Mouse (Mus musculus): ENCODE results near the gene Olfr730. TPM values are rescaled to one million over a fixed set of nuclear protein-coding genes. Genes with fewer than 3 reads are reported as not detected.

Gene Olfr730
- not detected in 2 replicates for polyA plus RNA-seq (2015; fragmentation: Nextera tagmentation; extraction: Ambion mirVana)

GRCm38 (mm10) chr14:50188098-50188497 lies at the start of gene Olfr730:
Olfr730 (minus strand) TSS chr14:50188198.
- H3K9me3 ChIP-seq (replicated peaks), result no peaks in the 10 kb centered on the region
- no peak for ATAC-seq
- no peak within 1 kb of the TSS for H3K27ac ChIP-seq
- no peak within 1 kb of the TSS for H3K9ac ChIP-seq
- WGBS, result 40% methylated on average over 1 of the region's 1 CpGs
- no peaks in the 10 kb centered on the region for H3K27me3 ChIP-seq
- no peaks in the 10 kb centered on the region for H3K36me3 ChIP-seq (ENCODE audit: poor library complexity, severe bottlenecking)
- no peak within 1 kb of the TSS for H3K4me3 ChIP-seq
- no peaks in the 10 kb centered on the region for H3K4me1 ChIP-seq
- H3K4me2 ChIP-seq, result no peak within 1 kb of the TSS

- Histone ChIP-seq H3K4me2 (no peak within 1 kb of the TSS), H3K9me3 (replicated peaks) (no peaks in the 10 kb centered on the region), H3K27ac (no peak within 1 kb of the TSS), H3K4me3 (no peak within 1 kb of the TSS), H3K9ac (no peak within 1 kb of the TSS), H3K36me3 (ENCODE audit: poor library complexity, severe bottlenecking) (no peaks in the 10 kb centered on the region), H3K27me3 (no peaks in the 10 kb centered on the region), H3K4me1 (no peaks in the 10 kb centered on the region)
- ATAC-seq, result no peak
Measured at GRCm38 (mm10) chr14:50152810-50153209, 35.2 kb downstream of the Olfr730 start, which contains the start of gene Olfr729. Olfr729 (minus strand) TSS chr14:50152910.

DNA sequence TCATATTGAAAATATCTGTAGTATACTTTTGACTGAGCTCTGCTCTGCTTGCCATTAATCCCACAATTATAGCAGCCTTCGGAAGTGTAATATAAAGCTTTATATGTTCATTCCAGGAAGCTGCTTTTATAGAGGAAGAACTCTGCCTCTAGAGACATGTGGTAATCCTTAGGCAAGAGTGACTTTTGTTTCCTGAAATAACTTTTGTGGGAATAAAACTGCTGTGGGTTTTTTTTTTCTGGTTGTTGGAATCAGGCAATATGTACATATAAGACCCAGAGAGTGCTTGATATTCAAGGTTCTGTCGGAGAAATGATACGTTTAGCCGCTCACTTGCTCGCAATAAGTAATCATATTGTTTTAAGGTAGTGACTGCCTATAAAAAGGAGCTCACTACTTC lies 45.4 kb downstream of the Olfr730 start, which contains the start of gene Olfr728:
Gene Olfr728 (minus strand): TSS at position 101 of the 400 bp plus-strand sequence.
- Histone ChIP-seq H3K9me3 (replicated peaks) (no peaks in the 10 kb centered on the region), H3K4me2 (no peak within 1 kb of the TSS), H3K4me3 (no peak within 1 kb of the TSS), H3K27ac (no peak within 1 kb of the TSS), H3K27me3 (no peaks in the 10 kb centered on the region), H3K4me1 (no peaks in the 10 kb centered on the region), H3K36me3 (ENCODE audit: poor library complexity, severe bottlenecking) (no peaks in the 10 kb centered on the region), H3K9ac (no peak within 1 kb of the TSS)
- ATAC-seq, result no peak
- 92% methylated on average over 5 of the region's 5 CpGs for WGBS

Other genes starting within 250 kb of the Olfr730 start
- not detected in 2 replicates for gene Olfr724, start 224.9 kb downstream of the Olfr730 start, polyA plus RNA-seq (2015; fragmentation: Nextera tagmentation; extraction: Ambion mirVana)
- not detected in 2 replicates for gene Olfr725, start 147.8 kb downstream of the Olfr730 start, polyA plus RNA-seq (2015; fragmentation: Nextera tagmentation; extraction: Ambion mirVana)
- gene Olfr726, start 97.2 kb downstream of the Olfr730 start, polyA plus RNA-seq (2015; fragmentation: Nextera tagmentation; extraction: Ambion mirVana), result not detected in 2 replicates
- not detected in 2 replicates for gene Olfr727, start 65.0 kb downstream of the Olfr730 start, polyA plus RNA-seq (2015; fragmentation: Nextera tagmentation; extraction: Ambion mirVana)
- not detected in 2 replicates for gene Olfr728, start 45.5 kb downstream of the Olfr730 start, polyA plus RNA-seq (2015; fragmentation: Nextera tagmentation; extraction: Ambion mirVana)
- not detected in 2 replicates for gene Olfr729, start 35.3 kb downstream of the Olfr730 start, polyA plus RNA-seq (2015; fragmentation: Nextera tagmentation; extraction: Ambion mirVana)
- not detected in 2 replicates for gene Olfr731, start 53.7 kb upstream of the Olfr730 start, polyA plus RNA-seq (2015; fragmentation: Nextera tagmentation; extraction: Ambion mirVana)
- not detected in 2 replicates for gene Olfr732, start 96.0 kb upstream of the Olfr730 start, polyA plus RNA-seq (2015; fragmentation: Nextera tagmentation; extraction: Ambion mirVana)
- not detected in 2 replicates for gene Olfr733, start 113.3 kb upstream of the Olfr730 start, polyA plus RNA-seq (2015; fragmentation: Nextera tagmentation; extraction: Ambion mirVana)
- not detected in 2 replicates for gene Olfr734, start 138.6 kb upstream of the Olfr730 start, polyA plus RNA-seq (2015; fragmentation: Nextera tagmentation; extraction: Ambion mirVana)
- gene Olfr735, start 160.7 kb upstream of the Olfr730 start, polyA plus RNA-seq (2015; fragmentation: Nextera tagmentation; extraction: Ambion mirVana), result not detected in 2 replicates
- not detected in 2 replicates for gene Tlr11, start 169.7 kb upstream of the Olfr730 start, polyA plus RNA-seq (2015; fragmentation: Nextera tagmentation; extraction: Ambion mirVana)
- gene Olfr736, start 193.0 kb upstream of the Olfr730 start, polyA plus RNA-seq (2015; fragmentation: Nextera tagmentation; extraction: Ambion mirVana), result not detected in 2 replicates
- gene Olfr738, start 219.4 kb upstream of the Olfr730 start, polyA plus RNA-seq (2015; fragmentation: Nextera tagmentation; extraction: Ambion mirVana), result not detected in 2 replicates
- not detected in 2 replicates for gene Olfr739, start 230.4 kb upstream of the Olfr730 start, polyA plus RNA-seq (2015; fragmentation: Nextera tagmentation; extraction: Ambion mirVana)